Mouse (Mus musculus): ENCODE measurements around the gene Ddx54. TPM values are rescaled to one million over a fixed set of nuclear protein-coding genes. Genes with fewer than 3 reads are reported as not detected.

Gene Ddx54
- polyA plus RNA-seq, 1 experiment from 2014 or later: 29.8 TPM

GRCm38 (mm10) chr5:120628624-120629023 lies 16.1 kb downstream of the Ddx54 start:
- peaks cover 9% of the 10 kb centered on the region for H3K27me3 ChIP-seq (ENCODE audit: control insufficient read depth, insufficient read depth, low read length)
- no peak for ATAC-seq (ENCODE audit: low FRiP score)
- no peak overlapping the region for H3K4me2 ChIP-seq (replicated peaks)
- no peak overlapping the region for H3K4me3 ChIP-seq (replicated peaks; ENCODE audit: low read length)
- peaks cover 47% of the 10 kb centered on the region for H3K36me3 ChIP-seq (replicated peaks; ENCODE audit: control insufficient read depth, insufficient read depth)
- no peak overlapping the region for H3K9ac ChIP-seq
- H3K9me3 ChIP-seq (ENCODE audit: control insufficient read depth, low read length): no peaks in the 10 kb centered on the region
- no peak for DNase-seq (ENCODE audit: low spot score)
- WGBS: 59% methylated on average over 7 of the region's 7 CpGs
- H3K4me1 ChIP-seq (replicated peaks; ENCODE audit: control insufficient read depth, insufficient read depth, low read length): no peaks in the 10 kb centered on the region
- no peak overlapping the region for H3K27ac ChIP-seq

GRCm38 (mm10) chr5:120631128-120631527 lies 18.6 kb downstream of the Ddx54 start:
- peaks cover 22% of the 10 kb centered on the region for H3K36me3 ChIP-seq (replicated peaks; ENCODE audit: control insufficient read depth, insufficient read depth)
- no peak overlapping the region for H3K4me3 ChIP-seq (replicated peaks; ENCODE audit: low read length)
- no peaks in the 10 kb centered on the region for H3K4me1 ChIP-seq (replicated peaks; ENCODE audit: control insufficient read depth, insufficient read depth, low read length)
- peaks cover 9% of the 10 kb centered on the region for H3K27me3 ChIP-seq (ENCODE audit: control insufficient read depth, insufficient read depth, low read length)
- WGBS: 9% methylated on average over 29 of the region's 29 CpGs
- no peak overlapping the region; the same call in 1 of the 2 replicates for H3K9ac ChIP-seq
- H3K4me2 ChIP-seq (replicated peaks): peak overlapping the region; percentile 43
- no peak for DNase-seq (ENCODE audit: low spot score)
- H3K9me3 ChIP-seq (ENCODE audit: control insufficient read depth, low read length): no peaks in the 10 kb centered on the region
- H3K27ac ChIP-seq: no peak overlapping the region
- ATAC-seq (ENCODE audit: low FRiP score): no peak

- Histone ChIP-seq H3K9me3 (ENCODE audit: control insufficient read depth, low read length) (no peaks in the 10 kb centered on the region), H3K27me3 (ENCODE audit: control insufficient read depth, insufficient read depth, low read length) (peaks cover 9% of the 10 kb centered on the region), H3K4me3 (replicated peaks; ENCODE audit: low read length) (no peak overlapping the region), H3K36me3 (replicated peaks; ENCODE audit: control insufficient read depth, insufficient read depth) (peaks cover 14% of the 10 kb centered on the region), H3K4me1 (replicated peaks; ENCODE audit: control insufficient read depth, insufficient read depth, low read length) (no peaks in the 10 kb centered on the region), H3K4me2 (replicated peaks) (no peak overlapping the region), H3K9ac (no peak overlapping the region), H3K27ac (no peak overlapping the region)
- ATAC-seq (ENCODE audit: low FRiP score) (no peak), DNase-seq (ENCODE audit: low spot score) (no peak)
- WGBS: 87% methylated on average over 5 of the region's 5 CpGs
Observed at GRCm38 (mm10) chr5:120631892-120632291, 19.4 kb downstream of the Ddx54 start.

- H3K9ac ChIP-seq: no peak within 1 kb of the TSS
- no peak for ATAC-seq (ENCODE audit: low FRiP score)
- WGBS: 60% methylated on average over 9 of the region's 9 CpGs
Observed at GRCm38 (mm10) chr5:120634131-120634530, 21.6 kb downstream of the Ddx54 start, which contains the start of gene Cfap73. Gene Cfap73, minus strand, starts transcription at chr5:120634235.

GRCm38 (mm10) chr5:120634860-120635259 lies 22.3 kb downstream of the Ddx54 start:
- no peak for DNase-seq (ENCODE audit: low spot score)
- no peak for ATAC-seq (ENCODE audit: low FRiP score)
- Histone ChIP-seq H3K9me3 (ENCODE audit: control insufficient read depth, low read length) (no peaks in the 10 kb centered on the region), H3K27ac (no peak overlapping the region), H3K4me2 (replicated peaks) (no peak overlapping the region), H3K36me3 (replicated peaks; ENCODE audit: control insufficient read depth, insufficient read depth) (no peaks in the 10 kb centered on the region), H3K9ac (no peak overlapping the region), H3K27me3 (ENCODE audit: control insufficient read depth, insufficient read depth, low read length) (peaks cover 7% of the 10 kb centered on the region), H3K4me3 (replicated peaks; ENCODE audit: low read length) (no peak overlapping the region), H3K4me1 (replicated peaks; ENCODE audit: control insufficient read depth, insufficient read depth, low read length) (no peaks in the 10 kb centered on the region)
- WGBS: 36% methylated on average over 5 of the region's 5 CpGs

More at GRCm38 (mm10) chr5:120634131-120634530, 21.6 kb downstream of the Ddx54 start, which contains the start of gene Cfap73:
- Histone ChIP-seq H3K27me3 (ENCODE audit: control insufficient read depth, insufficient read depth, low read length) (peaks cover 9% of the 10 kb centered on the region), H3K4me2 (replicated peaks) (no peak within 1 kb of the TSS), H3K4me3 (replicated peaks; ENCODE audit: low read length) (no peak within 1 kb of the TSS), H3K36me3 (replicated peaks; ENCODE audit: control insufficient read depth, insufficient read depth) (no peaks in the 10 kb centered on the region), H3K9me3 (ENCODE audit: control insufficient read depth, low read length) (no peaks in the 10 kb centered on the region), H3K27ac (no peak within 1 kb of the TSS), H3K4me1 (replicated peaks; ENCODE audit: control insufficient read depth, insufficient read depth, low read length) (no peaks in the 10 kb centered on the region)
- no peak for DNase-seq (ENCODE audit: low spot score)

- Histone ChIP-seq H3K4me2 (replicated peaks) (no peak overlapping the region), H3K36me3 (replicated peaks; ENCODE audit: control insufficient read depth, insufficient read depth) (no peaks in the 10 kb centered on the region), H3K27ac (no peak overlapping the region), H3K4me1 (replicated peaks; ENCODE audit: control insufficient read depth, insufficient read depth, low read length) (no peaks in the 10 kb centered on the region), H3K27me3 (ENCODE audit: control insufficient read depth, insufficient read depth, low read length) (peaks cover under 1% of the 10 kb centered on the region), H3K9me3 (ENCODE audit: control insufficient read depth, low read length) (no peaks in the 10 kb centered on the region), H3K9ac (no peak overlapping the region), H3K4me3 (replicated peaks; ENCODE audit: low read length) (no peak overlapping the region)
- ATAC-seq (ENCODE audit: low FRiP score) (no peak), DNase-seq (ENCODE audit: low spot score) (no peak)
- WGBS: 88% methylated on average over 5 of the region's 5 CpGs
Observed at GRCm38 (mm10) chr5:120635633-120636032, 23.1 kb downstream of the Ddx54 start.

GRCm38 (mm10) chr5:120640094-120640493 lies 27.6 kb downstream of the Ddx54 start:
- H3K9me3 ChIP-seq (ENCODE audit: control insufficient read depth, low read length): no peaks in the 10 kb centered on the region
- DNase-seq (ENCODE audit: low spot score): no peak
- H3K27me3 ChIP-seq (ENCODE audit: control insufficient read depth, insufficient read depth, low read length): 0 out of 2 replicates have a peak, but pooled peaks cover 3% of the 10 kb centered on the region
- H3K4me1 ChIP-seq (replicated peaks; ENCODE audit: control insufficient read depth, insufficient read depth, low read length): no peaks in the 10 kb centered on the region
- no peaks in the 10 kb centered on the region for H3K36me3 ChIP-seq (replicated peaks; ENCODE audit: control insufficient read depth, insufficient read depth)
- whole genome bisulfite sequencing: 89% methylated on average over 7 of the region's 7 CpGs
- ATAC-seq (ENCODE audit: low FRiP score): no peak
- no peak overlapping the region for H3K9ac ChIP-seq
- H3K27ac ChIP-seq: no peak overlapping the region
- no peak overlapping the region for H3K4me2 ChIP-seq (replicated peaks)
- no peak overlapping the region for H3K4me3 ChIP-seq (replicated peaks; ENCODE audit: low read length)

GRCm38 (mm10) chr5:120643365-120644085 lies 31.0 kb downstream of the Ddx54 start:
- no peak for ATAC-seq (ENCODE audit: low FRiP score)
- Histone ChIP-seq H3K27ac (no peak overlapping the region), H3K4me3 (replicated peaks; ENCODE audit: low read length) (no peak overlapping the region), H3K4me2 (replicated peaks) (no peak overlapping the region), H3K9me3 (ENCODE audit: control insufficient read depth, low read length) (no peaks in the 10 kb centered on the region), H3K4me1 (replicated peaks; ENCODE audit: control insufficient read depth, insufficient read depth, low read length) (no peaks in the 10 kb centered on the region), H3K9ac (no peak overlapping the region), H3K27me3 (ENCODE audit: control insufficient read depth, insufficient read depth, low read length) (peaks cover 21% of the 10 kb centered on the region), H3K36me3 (replicated peaks; ENCODE audit: control insufficient read depth, insufficient read depth) (no peaks in the 10 kb centered on the region)
- DNase-seq (ENCODE audit: low spot score): no peak
- WGBS: 63% methylated on average over 14 of the region's 14 CpGs

GRCm38 (mm10) chr5:120644227-120644626 lies 31.7 kb downstream of the Ddx54 start:
- ATAC-seq (ENCODE audit: low FRiP score): no peak
- no peak overlapping the region for H3K4me3 ChIP-seq (replicated peaks; ENCODE audit: low read length)
- no peak overlapping the region for H3K27ac ChIP-seq
- no peak overlapping the region for H3K9ac ChIP-seq
- no peak for DNase-seq (ENCODE audit: low spot score)
- no peak overlapping the region for H3K4me2 ChIP-seq (replicated peaks)
- no peaks in the 10 kb centered on the region for H3K36me3 ChIP-seq (replicated peaks; ENCODE audit: control insufficient read depth, insufficient read depth)
- H3K4me1 ChIP-seq (replicated peaks; ENCODE audit: control insufficient read depth, insufficient read depth, low read length): 0 out of 2 replicates have a peak, but pooled peaks cover 4% of the 10 kb centered on the region
- peaks cover 28% of the 10 kb centered on the region for H3K27me3 ChIP-seq (ENCODE audit: control insufficient read depth, insufficient read depth, low read length)
- H3K9me3 ChIP-seq (ENCODE audit: control insufficient read depth, low read length): no peaks in the 10 kb centered on the region
- 85% methylated on average over 3 of the region's 3 CpGs for WGBS
